Mouse (Mus musculus) cortical plate, adult 2 months (tissue): ENCODE data around the gene Cpsf6.

Source experiments
- CTCF ChIP-seq: fragments of 200-500 bp; IDR thresholded peaks from 2 replicates; pipeline ENCODE4 v1.5.1; 2011; ENCODE audit warnings: mild to moderate bottlenecking, control low read depth, low read length; ENCODE audit not compliant: insufficient read depth; ENCODE audit errors: extremely low read depth
- POLR2A ChIP-seq: fragments of 200-500 bp; IDR thresholded peaks from 2 replicates; pipeline ENCODE4 v1.6.1; 2011; ENCODE audit warnings: mild to moderate bottlenecking, low read length, control low read depth; ENCODE audit not compliant: insufficient read depth; ENCODE audit errors: extremely low read depth

- TF ChIP-seq POLR2A (no peak), CTCF (no peak)
These were observed 2.3 kb upstream of the Cpsf6 start for GRCm38 (mm10) chr10:117382146-117382545.
